Mouse (Mus musculus) heart, adult 2 months (tissue): ENCODE data around the gene Inpp5d. TPM values are rescaled to one million over a fixed set of nuclear protein-coding genes. Genes with fewer than 3 reads are reported as not detected.

Experiments used
- DNase-seq, 2 experiments: peaks; one replicate each; pipeline ENCODE4 v3.0.0; 2021
- H3K27ac ChIP-seq: fragments of 200-600 bp; 2 replicates; pipeline ENCODE4 v1.8.1; 2022
- H3K27me3 ChIP-seq: fragments of 200-500 bp; 2 replicates; pipeline ENCODE4 v1.6.1; 2012; ENCODE audit warnings: mild to moderate bottlenecking, low read length, inconsistent platforms, mixed read lengths; ENCODE audit not compliant: control insufficient read depth, insufficient read depth
- H3K36me3 ChIP-seq: fragments of 200-500 bp; 2 replicates; pipeline ENCODE4 v1.6.1; 2012; ENCODE audit warnings: low read length, inconsistent platforms; ENCODE audit not compliant: control insufficient read depth, insufficient read depth
- H3K4me1 ChIP-seq: fragments of 200-500 bp; 2 replicates; pipeline ENCODE4 v1.6.1; 2011; ENCODE audit warnings: low read length; ENCODE audit not compliant: control insufficient read depth, insufficient read depth
- H3K4me3 ChIP-seq: fragments of 200-600 bp; 2 replicates; pipeline ENCODE4 v1.8.1; 2022
- H3K79me2 ChIP-seq: fragments of 200-500 bp; replicated peaks from 2 replicates; pipeline ENCODE4 v1.6.1; 2012; ENCODE audit warnings: mild to moderate bottlenecking, inconsistent platforms, low read length, moderate library complexity, mixed read lengths; ENCODE audit not compliant: control insufficient read depth, insufficient read depth
- H3K9ac ChIP-seq: fragments of 200-500 bp; 2 replicates; pipeline ENCODE4 v1.6.1; 2012; ENCODE audit warnings: low read depth, mild to moderate bottlenecking, control low read depth, inconsistent platforms, low read length, mixed read lengths
- CTCF ChIP-seq: fragments of 200-600 bp; IDR thresholded peaks from 2 replicates; pipeline ENCODE4 v1.8.1; 2022; ENCODE audit warnings: antibody characterized with exemption, mild to moderate bottlenecking, moderate library complexity
- EP300 ChIP-seq: fragments of 200-500 bp; IDR thresholded peaks from 2 replicates; pipeline ENCODE4 v1.6.1; 2011; ENCODE audit warnings: low read depth, low read length, control low read depth; ENCODE audit not compliant: insufficient read depth
- POLR2A ChIP-seq: fragments of 200-500 bp; IDR thresholded peaks from 2 replicates; pipeline ENCODE4 v1.6.1; 2011; ENCODE audit warnings: mild to moderate bottlenecking, low read depth, low read length, control low read depth; ENCODE audit not compliant: insufficient read depth
- WGBS: fragments of 180-500 bp; shearing (Covaris S2); methylation state at CpG from one replicate; pipeline ENCODE4 v1.1.7; 2018; 5-methylcytosine and 5-hydroxymethylcytosine counted together
- intact Hi-C: fragments of 180-260 bp; cut with DNase I; formaldehyde crosslinking; loops from one replicate; pipeline ENCODE4 v1.15.1; 2025
- polyA plus RNA-seq: library from polyadenylated mRNA; depleted of rRNA; stranded (reverse); fragments of >200 nt; gene quantifications from 2 replicates; pipeline ENCODE4 v1.2.3, GENCODE M21; 2012; rRNA removed
- total RNA-seq, 2 experiments: library from RNA; stranded (reverse); gene quantifications; 2 replicates each; pipeline ENCODE4 v1.2.3; 2021

The Inpp5d gene
- total and polyA plus RNA-seq, 3 experiments, result 13.2 to 13.8 (median 13.5) TPM

- peaks cover 5% of the 10 kb centered on the region for H3K36me3 ChIP-seq
- WGBS, result 90% methylated on average over 2 of the region's 2 CpGs
- no peaks in the 10 kb centered on the region for H3K4me1 ChIP-seq
- no peak for DNase-seq
- no peaks in the 10 kb centered on the region for H3K79me2 ChIP-seq
- no peak overlapping the region for H3K9ac ChIP-seq
- intact Hi-C loops, result loop anchor here (5.0 kb wide), 1 partner anchor 157 kb away; no protein-coding TSS in a partner anchor
- H3K27ac ChIP-seq, result no peak overlapping the region
- TF ChIP-seq EP300 (no peak), CTCF (no peak), POLR2A (no peak)
- no peaks in the 10 kb centered on the region for H3K27me3 ChIP-seq
- no peak overlapping the region for H3K4me3 ChIP-seq
Measured at GRCm38 (mm10) chr1:87765741-87766140, 145.6 kb downstream of the Inpp5d start.

- WGBS, result 88% methylated on average over 3 of the region's 3 CpGs
- Histone ChIP-seq H3K9ac (no peak overlapping the region), H3K36me3 (peaks cover 5% of the 10 kb centered on the region), H3K4me3 (no peak overlapping the region), H3K27me3 (no peaks in the 10 kb centered on the region), H3K79me2 (no peaks in the 10 kb centered on the region), H3K4me1 (no peaks in the 10 kb centered on the region), H3K27ac (no peak overlapping the region)
- TF ChIP-seq CTCF (peak; percentile 86), POLR2A (no peak)
- intact Hi-C loops, result loop anchor here (5.0 kb wide), 1 partner anchor 156 kb away; no protein-coding TSS in a partner anchor
- peak in 1 of 2 experiments; percentile 5 for DNase-seq
Measured at GRCm38 (mm10) chr1:87766233-87766632, 146.1 kb downstream of the Inpp5d start.

GRCm38 (mm10) chr1:87769263-87769662 is 149.2 kb downstream of the Inpp5d start:
- Histone ChIP-seq H3K4me3 (no peak overlapping the region), H3K36me3 (peaks cover 4% of the 10 kb centered on the region), H3K9ac (no peak overlapping the region), H3K27ac (no peak overlapping the region), H3K27me3 (no peaks in the 10 kb centered on the region), H3K79me2 (no peaks in the 10 kb centered on the region), H3K4me1 (no peaks in the 10 kb centered on the region)
- no peak for DNase-seq
- intact Hi-C loops, result loop anchor here (5.0 kb wide), 1 partner anchor 153 kb away; no protein-coding TSS in a partner anchor
- no peak for TF ChIP-seq POLR2A
- TF ChIP-seq EP300, result no peak
- TF ChIP-seq CTCF, result no peak
- WGBS, result 96% methylated on average over 2 of the region's 2 CpGs

Other genes with a start within 250 kb of the Inpp5d start
- gene Kcnj13, start 225.6 kb upstream of the Inpp5d start, total RNA-seq, result not detected
- 0.29 TPM in 1 of 2 replicates, not detected in the other for gene Kcnj13, start 225.6 kb upstream of the Inpp5d start, polyA plus RNA-seq
- not detected for gene Snorc, start 150.0 kb upstream of the Inpp5d start, total RNA-seq
- gene Snorc, start 150.0 kb upstream of the Inpp5d start, polyA plus RNA-seq, result 1.6 TPM in 1 of 2 replicates, not detected in the other
- gene Neu2, start 110.4 kb upstream of the Inpp5d start, total RNA-seq, result not detected
- 0.27 TPM in 1 of 2 replicates, not detected in the other for gene Neu2, start 110.4 kb upstream of the Inpp5d start, polyA plus RNA-seq
- gene Ngef, start 46.4 kb upstream of the Inpp5d start, total RNA-seq, result under 1 TPM; 0.23 to 0.32 TPM
- 0.53 and 0.70 TPM in 2 replicates for gene Ngef, start 46.4 kb upstream of the Inpp5d start, polyA plus RNA-seq
- gene Atg16l1, start 135.6 kb downstream of the Inpp5d start, total RNA-seq, result 10 to 100 TPM; 29.4 to 29.9 TPM
- 24.6 and 31.7 TPM in 2 replicates for gene Atg16l1, start 135.6 kb downstream of the Inpp5d start, polyA plus RNA-seq
- under 1 TPM; 0.16 to 0.43 TPM for gene Sag, start 183.4 kb downstream of the Inpp5d start, total RNA-seq
- gene Sag, start 183.4 kb downstream of the Inpp5d start, polyA plus RNA-seq, result 0.47 and 0.57 TPM in 2 replicates
- gene Dgkd, start 233.0 kb downstream of the Inpp5d start, total RNA-seq, result 10 to 100 TPM; 40.8 to 47.3 TPM
- 23.5 and 34.7 TPM in 2 replicates for gene Dgkd, start 233.0 kb downstream of the Inpp5d start, polyA plus RNA-seq